Comparison of ENCODE assay signal across 11 mouse cellular contexts in the genomic region with DNA sequence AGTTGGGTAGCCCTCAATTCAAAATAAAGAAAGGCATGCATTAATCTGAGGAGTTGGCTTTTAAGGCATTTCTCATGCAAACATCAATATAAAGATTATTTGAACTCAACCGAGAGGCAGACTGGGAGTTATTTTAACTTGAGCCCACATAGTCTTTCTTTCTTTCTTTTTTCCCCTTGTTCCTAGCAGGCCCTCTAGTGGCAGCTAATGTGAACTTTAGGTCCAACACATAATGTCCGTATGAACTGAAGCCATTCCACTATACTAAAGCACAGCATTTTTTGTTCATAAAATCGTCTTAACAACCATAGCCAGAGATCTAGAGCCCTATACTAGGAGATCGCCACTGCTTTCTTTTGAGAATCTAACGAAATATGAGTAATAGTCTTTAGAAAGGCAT. TPM values are rescaled to one million over a fixed set of nuclear protein-coding genes. Genes with fewer than 3 reads are reported as not detected.
DNase-seq lines count a peak whose midpoint lies in the region; ATAC-seq and TF ChIP-seq lines count a peak whose summit lies in the region.
"Had no signal": no experiment of that assay in that cellular context is flagged by ENCODE, and none has a peak within 500 bp of the region (broad histone marks: within the 10 kb centered on the region; RNA-seq: fewer than 3 reads in every experiment).

No protein-coding gene starts in this region.

- no peak for ATAC-seq in CD4-positive, CD25-positive, alpha-beta regulatory T cell, adult 4 months
- ATAC-seq in kidney, postnatal 0 days (replicated peaks; ENCODE audit: low FRiP score, low read depth): no peak
- ATAC-seq in kidney, embryonic 15.5 days (replicated peaks; ENCODE audit: low FRiP score): no peak
- no peak for ATAC-seq in midbrain, embryonic 15.5 days (replicated peaks)

- no peak overlapping the region for H3K4me3 ChIP-seq in kidney, postnatal 0 days (replicated peaks; ENCODE audit: low read depth, low read length)
- no peak overlapping the region for H3K4me3 ChIP-seq in kidney, embryonic 15.5 days (replicated peaks)
- H3K4me3 ChIP-seq in midbrain, embryonic 15.5 days: no peak overlapping the region
- H3K4me3 ChIP-seq: erythroblast, embryonic 14.5 days; lung, embryonic 15.5 days had no signal

- no peak overlapping the region for H3K27ac ChIP-seq in kidney, postnatal 0 days
- no peak overlapping the region for H3K27ac ChIP-seq in kidney, embryonic 15.5 days
- H3K27ac ChIP-seq in midbrain, embryonic 15.5 days: no peak overlapping the region
- H3K27ac ChIP-seq: lung, embryonic 15.5 days had no signal

- TF ChIP-seq CTCF in kidney, postnatal 0 days (IDR thresholded peaks at IDR 0.05; ENCODE audit: low read depth): peak; percentile 87

- intact Hi-C loops in gastrocnemius, postnatal 14 days (cut with DNase I; ENCODE audit: low total_unique reads): loop anchor here (5.0 kb wide), 2 partner anchors 382 to 482 kb away; no protein-coding TSS in a partner anchor

- no peaks in the 10 kb centered on the region for H3K4me1 ChIP-seq in kidney, postnatal 0 days (replicated peaks; ENCODE audit: insufficient read depth, low read length)
- no peaks in the 10 kb centered on the region for H3K4me1 ChIP-seq in kidney, embryonic 15.5 days
- no peaks in the 10 kb centered on the region for H3K4me1 ChIP-seq in midbrain, embryonic 15.5 days

- H3K27me3 ChIP-seq in kidney, postnatal 0 days (ENCODE audit: insufficient read depth, low read length): no peaks in the 10 kb centered on the region
- 0 out of 2 replicates have a peak, but pooled peaks cover 3% of the 10 kb centered on the region for H3K27me3 ChIP-seq in kidney, embryonic 15.5 days
- H3K27me3 ChIP-seq in midbrain, embryonic 15.5 days (replicated peaks): peaks cover 4% of the 10 kb centered on the region; the same call in 1 of the 2 replicates
- H3K27me3 ChIP-seq: lung, embryonic 15.5 days had no signal

- 28% methylated on average over 5 of the region's 5 CpGs for WGBS in kidney, postnatal 0 days
- 26% methylated on average over 5 of the region's 5 CpGs for WGBS in kidney, embryonic 15.5 days
- WGBS in midbrain, embryonic 15.5 days: 20% methylated on average over 5 of the region's 5 CpGs

- H3K9me3 ChIP-seq in kidney, postnatal 0 days (replicated peaks; ENCODE audit: low read length): no peaks in the 10 kb centered on the region
- 0 out of 2 replicates have a peak, but pooled peaks cover 2% of the 10 kb centered on the region for H3K9me3 ChIP-seq in kidney, embryonic 15.5 days (replicated peaks)
- no peaks in the 10 kb centered on the region for H3K9me3 ChIP-seq in midbrain, embryonic 15.5 days
- H3K9me3 ChIP-seq: lung, embryonic 15.5 days had no signal

- H3K36me3 ChIP-seq in kidney, postnatal 0 days (ENCODE audit: insufficient read depth, low read length): no peaks in the 10 kb centered on the region
- no peaks in the 10 kb centered on the region for H3K36me3 ChIP-seq in kidney, embryonic 15.5 days
- no peaks in the 10 kb centered on the region for H3K36me3 ChIP-seq in midbrain, embryonic 15.5 days (replicated peaks)
- H3K36me3 ChIP-seq: lung, embryonic 15.5 days had no signal

- peak; percentile 14 for DNase-seq in CD4-positive, CD25-positive, alpha-beta regulatory T cell, adult 2 months (ENCODE audit: low read depth, low spot score)
- peak; percentile 84 for DNase-seq in kidney, postnatal 0 days (ENCODE audit: low spot score)
- peak; percentile 61 for DNase-seq in R1 (ENCODE audit: low read depth, low spot score)
- peak; percentile 29 for DNase-seq in gastrocnemius, postnatal 14 days
- DNase-seq in lung, postnatal 10 days: peak; percentile 70

- no peak overlapping the region for H3K4me2 ChIP-seq in kidney, postnatal 0 days (ENCODE audit: low read length)
- H3K4me2 ChIP-seq in kidney, embryonic 15.5 days: no peak overlapping the region
- no peak overlapping the region for H3K4me2 ChIP-seq in midbrain, embryonic 15.5 days
- H3K4me2 ChIP-seq: lung, embryonic 15.5 days had no signal

- H3K9ac ChIP-seq in kidney, postnatal 0 days (ENCODE audit: low read depth, low read length): no peak overlapping the region
- H3K9ac ChIP-seq in kidney, embryonic 15.5 days: no peak overlapping the region
- no peak overlapping the region for H3K9ac ChIP-seq in midbrain, embryonic 15.5 days
- H3K9ac ChIP-seq: lung, embryonic 15.5 days had no signal

RNA-seq across cellular contexts. Expression of gene Etnppl, which starts 42.6 kb away (rescaled TPM):
- polyA plus RNA-seq in CD4-positive, CD25-positive, alpha-beta regulatory T cell, adult 4 months (2017; shearing (Covaris generic)): not detected
- 6.7 and 7.6 TPM in 2 replicates for polyA plus RNA-seq in kidney, postnatal 0 days (2015; fragmentation: Nextera tagmentation; extraction: Ambion mirVana)
- 0.46 and 0.49 TPM in 2 replicates for polyA plus RNA-seq in kidney, embryonic 15.5 days (2015; fragmentation: Nextera tagmentation; extraction: Ambion mirVana)
- not detected for total RNA-seq in gastrocnemius, postnatal 14 days (2021)
- polyA plus RNA-seq in midbrain, embryonic 15.5 days (2015; fragmentation: Nextera tagmentation; extraction: Ambion mirVana): not detected in 2 replicates
- polyA plus RNA-seq: erythroblast, embryonic 14.5 days; lung, embryonic 15.5 days; stomach, embryonic 16.5 days had no signal

Comparison
In these comparisons a context has a peak if more than half of its experiments do, and no peak if none do; other contexts are left out.
1. DNase-seq: peak in every context shown above with its lines; median percentile 84 in kidney, postnatal 0 days; 70 in lung, postnatal 10 days; 61 in R1; 29 in gastrocnemius, postnatal 14 days; 14 in CD4-positive, CD25-positive, alpha-beta regulatory T cell, adult 2 months.